Mouse (Mus musculus) adrenal gland (tissue): ENCODE results near the gene Dnajb13.

Experiments used
- intact Hi-C: fragments of 180-260 bp; cut with DNase I; formaldehyde crosslinking; loops from one replicate; pipeline ENCODE4 v1.15.1; 2025

The Dnajb13 gene

GRCm38 (mm10) chr7:100511602-100512001, 3.2 kb downstream of the Dnajb13 start:
- intact Hi-C loops = loop anchor here (5.0 to 10.0 kb wide), 2 partner anchors 61 to 293 kb away; no protein-coding TSS in a partner anchor

- intact Hi-C loops = no loop called here
These were observed 6.1 kb downstream of the Dnajb13 start for GRCm38 (mm10) chr7:100508670-100509069.

GRCm38 (mm10) chr7:100506494-100506893, 8.3 kb downstream of the Dnajb13 start:
- intact Hi-C loops = no loop called here

DNA sequence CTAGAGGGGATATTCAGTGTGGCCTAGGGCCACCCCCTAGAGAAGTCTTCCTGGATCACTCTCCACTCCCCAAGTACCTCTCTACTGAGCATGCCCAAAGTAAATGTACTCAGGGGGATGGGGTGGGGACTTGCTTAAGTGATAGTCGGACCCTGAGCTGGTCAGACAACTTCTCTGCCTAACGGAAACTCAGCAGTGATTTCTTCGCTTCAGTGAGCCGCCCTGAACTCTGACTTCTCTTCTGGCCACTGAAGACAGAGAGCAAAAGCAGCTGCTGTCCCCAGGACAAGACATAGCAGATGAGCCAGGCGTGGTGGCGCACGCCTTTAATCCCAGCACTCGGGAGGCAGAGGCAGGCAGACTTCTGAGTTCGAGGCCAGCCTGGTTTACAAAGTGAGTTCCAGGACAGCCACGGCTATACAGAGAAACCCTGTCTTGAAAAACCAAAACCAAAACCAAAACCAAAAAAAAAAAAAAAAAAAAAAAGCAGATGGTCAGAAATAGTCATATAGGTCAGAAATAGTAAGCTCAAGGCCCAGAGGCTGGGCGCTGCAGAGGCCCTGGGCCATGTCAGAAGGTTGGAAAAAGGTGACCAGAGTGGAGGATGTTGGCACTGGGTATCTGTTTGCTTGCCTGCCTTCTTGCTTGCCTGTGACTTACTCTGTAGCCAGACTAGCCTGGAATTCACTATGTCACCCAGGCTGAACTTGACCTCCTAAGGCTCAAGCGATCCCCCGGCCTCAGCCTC, 9.8 kb downstream of the Dnajb13 start:
- intact Hi-C loops = no loop called here

DNA sequence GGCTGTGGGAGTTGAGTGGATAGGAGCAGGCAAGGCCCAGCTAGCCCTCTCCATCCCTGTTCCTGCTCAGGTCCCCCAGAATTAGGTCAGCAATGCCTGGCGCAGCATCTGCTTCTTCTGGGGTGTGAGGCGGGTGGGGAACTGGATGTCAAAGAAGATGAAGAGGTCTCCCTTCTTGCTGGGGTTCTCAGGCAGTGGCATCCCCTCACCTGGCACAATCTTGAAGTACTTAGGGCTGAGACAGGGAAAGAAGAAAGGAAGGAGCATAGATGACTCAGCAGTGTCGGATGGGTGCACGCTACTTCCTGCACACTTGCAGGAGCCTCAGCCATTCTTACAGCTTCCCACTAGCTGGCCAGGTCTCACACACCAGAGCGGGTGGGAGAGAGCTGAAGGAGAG, 11.7 kb downstream of the Dnajb13 start:
- intact Hi-C loops = no loop called here

DNA sequence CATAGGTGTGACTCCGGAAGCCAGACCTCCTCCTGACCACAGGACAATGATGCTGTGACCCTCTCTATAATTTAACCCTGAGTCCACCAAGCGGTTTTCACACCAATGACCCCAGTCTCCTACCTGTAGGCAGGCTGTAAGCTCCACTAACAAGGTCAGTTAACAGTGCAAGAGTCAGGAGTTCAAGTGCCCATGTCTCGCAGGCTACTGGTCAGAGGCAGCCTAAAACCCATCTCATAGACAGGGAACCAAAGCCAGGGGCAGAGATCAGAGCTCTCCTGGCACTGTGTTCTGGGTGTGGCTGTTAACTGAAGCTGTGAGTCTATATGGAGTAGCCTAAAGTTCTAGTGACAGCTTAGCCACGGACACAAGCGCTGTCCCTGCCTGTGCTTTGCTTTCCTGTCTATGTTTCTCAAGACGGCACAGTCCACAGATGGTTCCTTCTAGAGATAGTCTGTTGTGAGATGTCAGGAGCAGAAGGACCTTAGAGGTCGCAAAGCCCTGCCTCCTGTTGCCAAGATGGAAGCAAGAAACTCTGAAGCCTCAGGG, 12.3 kb downstream of the Dnajb13 start:
- intact Hi-C loops = no loop called here

DNA sequence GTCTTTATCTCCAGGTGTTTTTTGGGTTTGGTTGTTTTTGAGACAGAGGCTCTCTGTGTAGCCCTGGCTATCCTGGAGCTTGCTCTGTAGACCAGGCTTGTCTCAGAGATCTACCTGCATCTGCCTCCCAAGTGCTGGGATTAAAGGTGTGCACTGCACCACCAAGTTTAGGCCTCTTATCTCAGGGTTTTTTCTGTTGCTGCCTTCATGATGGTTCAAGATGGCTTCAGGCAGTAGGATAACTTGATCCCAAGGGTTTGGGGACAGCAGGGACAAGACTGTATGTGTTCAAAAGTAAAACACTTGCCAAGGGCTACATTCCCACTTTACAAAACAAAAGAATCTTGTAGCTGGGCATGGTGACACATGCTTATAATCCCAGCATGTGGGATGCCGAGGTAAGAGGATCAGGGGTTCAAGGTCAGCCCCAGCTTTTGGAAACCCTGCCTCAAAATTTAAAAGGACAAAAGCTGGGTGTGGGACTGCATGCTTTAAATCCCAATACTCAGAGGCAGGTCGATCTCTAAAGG, 12.9 kb downstream of the Dnajb13 start:
- intact Hi-C loops = no loop called here

GRCm38 (mm10) chr7:100501027-100501843, 13.5 kb downstream of the Dnajb13 start:
- intact Hi-C loops = no loop called here

DNA sequence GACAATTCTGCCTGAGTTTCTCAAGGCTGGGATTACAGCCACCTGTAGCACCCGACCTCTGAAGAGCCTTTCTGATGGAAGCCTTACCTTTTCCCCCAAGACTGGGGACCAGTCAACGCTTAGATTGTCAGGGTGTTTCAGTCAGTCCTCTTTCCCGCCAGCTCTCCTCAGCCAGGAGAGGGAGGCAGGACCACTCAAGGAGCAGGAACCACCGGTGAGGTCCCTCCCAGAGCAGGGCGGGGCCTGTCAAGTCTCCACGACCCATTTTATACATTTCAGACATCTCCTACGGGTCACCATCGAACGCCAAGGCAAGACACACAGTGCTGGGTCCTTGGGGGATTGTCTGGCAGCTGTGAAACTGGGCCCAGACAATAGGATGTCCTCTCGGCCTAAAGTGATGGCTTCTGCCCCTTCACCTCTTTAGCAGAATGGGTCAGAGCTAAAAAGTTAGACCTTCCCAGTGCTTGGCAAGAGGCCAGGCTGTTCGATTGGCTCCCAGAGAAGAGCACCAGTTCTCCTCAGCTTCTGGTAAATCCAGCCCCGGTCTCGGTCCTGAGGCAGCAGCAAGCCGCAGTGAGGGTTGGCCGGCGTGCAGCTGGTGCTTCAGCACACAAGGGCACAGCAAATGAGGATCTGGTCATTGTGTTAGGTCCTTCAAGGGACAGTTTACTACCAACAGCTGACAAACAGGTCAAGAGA, 14.3 kb downstream of the Dnajb13 start:
- intact Hi-C loops = no loop called here

DNA sequence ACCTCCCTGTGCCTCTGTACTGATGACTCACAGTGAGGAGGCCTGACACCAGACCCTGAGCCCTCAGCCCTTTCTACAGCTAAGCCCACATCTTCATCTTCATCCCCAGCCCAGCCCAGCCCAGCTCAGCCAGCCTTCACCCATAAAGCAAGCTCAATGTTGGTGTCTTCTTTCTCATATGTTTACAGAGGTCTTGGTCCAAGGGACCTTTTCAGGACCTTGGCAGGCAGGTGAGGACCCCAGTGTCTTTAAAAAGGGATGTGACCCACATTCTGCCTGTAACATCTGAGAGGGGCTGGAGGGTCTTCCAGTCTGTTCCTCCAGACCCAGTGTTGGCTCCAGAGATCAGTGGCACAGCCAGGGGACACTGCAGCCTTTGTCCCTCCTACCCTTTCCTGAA, 15.3 kb downstream of the Dnajb13 start:
- intact Hi-C loops = no loop called here

DNA sequence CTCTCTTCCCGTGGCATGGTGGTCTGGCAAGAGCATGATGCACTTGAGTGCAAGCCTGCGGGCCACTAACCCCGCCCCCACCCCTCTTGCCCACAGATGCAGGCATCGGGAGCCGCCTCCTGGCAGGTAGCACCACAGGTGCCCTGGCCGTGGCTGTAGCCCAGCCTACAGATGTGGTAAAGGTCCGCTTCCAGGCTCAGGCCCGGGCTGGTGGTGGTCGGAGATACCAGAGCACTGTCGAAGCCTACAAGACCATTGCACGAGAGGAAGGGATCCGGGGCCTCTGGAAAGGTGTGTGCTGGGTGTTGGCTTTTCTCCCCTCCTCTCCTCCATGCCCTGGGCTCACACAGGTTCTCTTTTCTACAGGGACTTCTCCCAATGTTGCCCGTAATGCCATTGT, 16.8 kb downstream of the Dnajb13 start:
- intact Hi-C loops = no loop called here

DNA sequence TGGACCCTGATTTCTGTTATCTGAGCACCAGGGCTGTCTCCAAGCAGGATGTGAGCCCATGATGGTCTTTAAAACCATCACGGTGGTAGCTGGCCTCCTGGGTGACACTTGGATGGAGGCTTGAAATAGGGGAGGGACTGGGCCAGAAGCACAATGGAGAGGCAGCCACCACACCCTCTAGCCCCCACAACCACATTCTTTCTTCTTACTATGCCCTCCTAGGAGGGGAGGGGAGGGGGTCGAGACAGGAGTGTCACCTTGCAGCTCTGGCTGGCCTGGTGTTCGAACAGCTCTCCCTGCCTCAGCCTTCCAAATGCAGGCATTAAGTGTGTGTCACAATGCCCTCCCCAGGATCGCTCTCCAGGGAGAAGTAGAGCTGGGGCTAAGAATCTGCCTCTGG, 17.4 kb downstream of the Dnajb13 start:
- intact Hi-C loops = no loop called here

DNA sequence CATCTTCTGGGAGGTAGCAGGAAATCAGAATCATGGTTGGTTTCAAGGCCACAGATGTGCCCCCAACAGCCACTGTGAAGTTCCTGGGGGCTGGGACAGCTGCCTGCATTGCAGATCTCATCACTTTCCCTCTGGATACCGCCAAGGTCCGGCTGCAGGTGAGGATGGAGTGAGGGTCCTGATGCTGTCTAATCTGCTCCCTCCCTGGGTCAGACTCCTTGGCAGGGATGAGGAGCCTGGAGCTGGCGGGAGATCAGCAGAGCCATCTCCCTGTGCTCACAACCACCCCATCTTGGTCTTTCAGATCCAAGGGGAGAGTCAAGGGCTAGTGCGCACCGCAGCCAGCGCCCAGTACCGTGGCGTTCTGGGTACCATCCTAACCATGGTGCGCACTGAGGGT, 18.0 kb downstream of the Dnajb13 start:
- intact Hi-C loops = no loop called here

DNA sequence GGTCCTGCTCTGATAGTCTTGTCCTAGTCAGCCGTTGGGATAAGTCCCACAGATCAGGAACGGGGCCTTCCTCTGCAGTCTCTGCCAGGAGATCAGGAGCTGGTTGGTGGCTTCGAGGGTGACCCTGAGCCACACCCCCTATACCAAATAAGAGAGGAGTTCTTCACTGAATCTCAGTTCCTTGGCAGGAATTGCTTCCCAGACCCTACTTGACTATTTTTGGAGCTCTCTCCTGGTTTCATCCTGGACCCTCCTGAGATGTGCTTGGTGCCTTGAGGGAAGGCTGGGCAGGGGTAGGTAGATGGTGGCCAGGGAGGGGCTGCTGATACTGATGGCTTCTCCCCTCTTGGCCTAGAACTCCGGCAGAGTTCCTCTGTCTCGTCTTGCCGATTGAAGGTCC, 18.4 kb downstream of the Dnajb13 start:
- intact Hi-C loops = no loop called here

DNA sequence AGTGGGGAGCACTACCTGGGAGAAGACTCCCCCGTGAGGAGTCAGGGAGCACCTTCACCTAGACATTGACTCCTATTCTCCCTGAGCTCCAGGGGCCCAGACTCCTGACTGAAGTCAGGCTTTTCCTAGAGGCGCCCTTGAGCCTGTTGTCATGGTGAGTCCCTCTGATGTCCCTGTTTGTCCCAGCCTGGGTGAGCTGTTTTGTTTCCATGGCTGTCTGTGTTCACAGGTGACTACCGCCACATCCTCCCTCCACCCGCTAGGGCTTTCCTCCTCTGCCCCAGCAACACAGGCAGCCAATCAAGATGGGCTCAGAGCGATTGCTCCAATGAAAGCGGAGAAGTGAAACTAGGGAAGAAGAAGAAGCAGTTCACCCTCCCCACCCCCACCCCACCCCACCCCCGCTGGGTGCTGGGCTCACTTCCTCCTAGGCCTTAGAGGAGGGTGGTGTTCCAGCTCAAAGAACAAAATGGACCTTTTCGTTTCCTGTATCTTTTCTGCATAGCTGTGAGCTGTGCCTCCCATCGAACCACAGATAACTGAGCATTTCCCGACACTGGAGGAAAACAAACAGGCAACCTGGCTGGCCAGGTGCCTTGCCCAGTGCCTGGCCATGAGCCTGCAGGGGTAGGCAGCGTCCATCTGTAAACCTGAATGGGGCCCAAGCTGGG, 19.0 kb downstream of the Dnajb13 start:
- intact Hi-C loops = no loop called here

DNA sequence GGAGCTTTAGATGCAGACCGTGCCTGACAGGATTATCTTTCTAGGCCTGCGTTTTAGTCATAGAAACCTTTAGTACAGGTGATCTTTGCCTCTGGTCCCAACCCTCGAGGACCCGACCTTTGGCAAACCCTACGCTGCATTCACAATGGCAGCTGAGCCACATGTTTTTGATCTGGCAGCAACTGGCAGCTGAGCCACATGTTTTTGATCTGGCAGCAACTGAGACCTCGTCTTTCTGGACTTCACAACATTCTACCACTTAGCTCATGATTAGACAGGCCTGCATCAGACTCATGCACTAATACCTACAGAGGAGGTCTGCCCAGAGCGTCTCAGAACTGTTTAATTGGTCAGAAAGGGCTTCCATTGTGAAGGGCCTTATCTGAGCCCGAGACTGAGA, 19.7 kb downstream of the Dnajb13 start:
- intact Hi-C loops = no loop called here

- intact Hi-C loops = loop anchor here (5.0 kb wide), 1 partner anchor 62 kb away; no protein-coding TSS in a partner anchor
These were observed 20.3 kb downstream of the Dnajb13 start for GRCm38 (mm10) chr7:100494415-100494831.

DNA sequence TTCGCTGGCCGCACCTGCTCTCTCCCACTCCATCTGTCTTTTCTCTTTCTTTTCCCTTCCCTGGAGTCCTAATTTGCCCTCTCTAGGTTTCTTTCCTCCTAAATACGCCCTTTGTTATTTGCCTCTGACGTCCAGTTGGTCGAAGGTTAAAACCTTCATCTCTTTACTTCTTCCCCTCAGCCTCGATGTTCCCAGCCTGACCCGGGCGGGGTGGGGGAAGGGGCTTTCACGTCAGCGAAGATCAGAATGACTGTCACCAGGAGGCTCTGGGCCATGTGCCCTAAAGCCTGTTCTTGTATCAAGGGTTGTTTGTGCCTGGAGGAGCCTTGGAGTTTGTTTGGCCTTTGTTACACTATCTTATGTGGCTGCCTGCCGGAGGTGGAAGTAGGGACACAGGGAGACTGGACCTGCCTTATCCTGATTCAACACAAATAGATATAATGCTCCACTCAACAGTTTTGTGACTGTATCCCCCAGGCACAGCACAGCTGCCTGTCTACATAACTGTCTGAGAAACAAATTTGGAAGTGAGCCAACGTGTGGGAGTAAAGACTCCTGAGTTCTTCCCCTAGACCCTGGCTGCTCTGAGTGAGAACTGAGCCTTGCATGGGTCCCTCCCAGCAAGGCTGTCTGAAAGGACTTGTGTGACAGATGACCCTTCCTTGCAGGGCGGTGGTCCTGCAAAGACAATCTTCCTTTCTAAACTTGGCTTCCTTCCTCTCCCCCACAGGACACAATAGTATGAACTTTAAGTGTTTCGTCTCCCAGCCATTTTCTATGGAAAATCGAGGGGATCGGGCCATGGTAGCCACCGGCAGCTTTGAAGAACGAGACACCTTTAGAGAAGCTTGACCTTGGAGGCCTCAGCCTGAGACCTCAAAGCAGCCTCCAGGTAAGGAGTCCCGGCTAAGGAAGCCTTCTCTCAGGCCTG, 21.0 kb downstream of the Dnajb13 start:
- intact Hi-C loops = loop anchor here (5.0 kb wide), 1 partner anchor 61 kb away; no protein-coding TSS in a partner anchor

- intact Hi-C loops = loop anchor here (5.0 kb wide), 1 partner anchor 61 kb away; no protein-coding TSS in a partner anchor
These were observed 21.7 kb downstream of the Dnajb13 start, which contains the start of gene Ucp2 for GRCm38 (mm10) chr7:100493117-100493483. Gene Ucp2, plus strand, starts transcription at chr7:100493337.
